Mouse (Mus musculus) MEL (cell line): Measurements from ENCODE around the gene Znrf3.

Experiments used
- CHD2 ChIP-seq: IDR thresholded peaks from 2 replicates; pipeline ENCODE4 v1.6.1; 2011; ENCODE audit warnings: low read length, improper control_type of control experiment
- CTCF ChIP-seq, 3 experiments: IDR thresholded peaks in 2 of 3; conservative IDR thresholded peaks in 1 of 3; 2 replicates each; pipeline ENCODE4 v1.5.1; 2011 to 2012; ENCODE audit warnings: low read length in 3 of 3, low read depth in 2 of 3, mild to moderate bottlenecking in 2 of 3, improper control_type of control experiment in 1 of 3, inconsistent platforms in 1 of 3, mixed read lengths in 1 of 3, moderate library complexity in 1 of 3; ENCODE audit not compliant: control insufficient read depth in 1 of 3, insufficient read depth in 1 of 3, poor library complexity in 1 of 3, severe bottlenecking in 1 of 3
- E2F4 ChIP-seq: IDR thresholded peaks from 2 replicates; pipeline ENCODE4 v1.6.1; 2011; ENCODE audit warnings: low read depth, low read length, improper control_type of control experiment, borderline replicate concordance
- ETS1 ChIP-seq: IDR thresholded peaks from 2 replicates; pipeline ENCODE4 v1.6.1; 2012; ENCODE audit warnings: low read depth, mild to moderate bottlenecking, inconsistent platforms, low read length, improper control_type of control experiment, moderate library complexity
- GABPA ChIP-seq: IDR thresholded peaks from 2 replicates; pipeline ENCODE4 v1.6.1; 2012; ENCODE audit warnings: low read depth, mild to moderate bottlenecking, inconsistent platforms, low read length, improper control_type of control experiment, moderate library complexity
- POLR2A ChIP-seq, 2 experiments: IDR thresholded peaks; 2 replicates each; pipeline ENCODE4 v1.6.1; 2011 to 2012; ENCODE audit warnings: low read length in 2 of 2, mild to moderate bottlenecking in 2 of 2, control low read depth in 1 of 2, improper control_type of control experiment in 1 of 2, low read depth in 1 of 2, moderate library complexity in 1 of 2; ENCODE audit not compliant: control insufficient read depth in 1 of 2, insufficient read depth in 1 of 2, poor library complexity in 1 of 2
- POLR2AphosphoS5 ChIP-seq: IDR thresholded peaks from 2 replicates; pipeline ENCODE4 v1.6.1; 2012; ENCODE audit warnings: low read depth, borderline replicate concordance, mild to moderate bottlenecking, inconsistent platforms, low read length, moderate library complexity, mixed read lengths
- UBTF ChIP-seq: IDR thresholded peaks from 2 replicates; pipeline ENCODE4 v1.6.1; 2012; ENCODE audit warnings: low read depth, mild to moderate bottlenecking, inconsistent platforms, low read length, improper control_type of control experiment, moderate library complexity, borderline replicate concordance; ENCODE audit not compliant: insufficient read depth
- ZC3H11A ChIP-seq: IDR thresholded peaks from 2 replicates; pipeline ENCODE4 v1.6.1; 2012; ENCODE audit warnings: low read depth, mild to moderate bottlenecking, inconsistent platforms, low read length, improper control_type of control experiment

DNA sequence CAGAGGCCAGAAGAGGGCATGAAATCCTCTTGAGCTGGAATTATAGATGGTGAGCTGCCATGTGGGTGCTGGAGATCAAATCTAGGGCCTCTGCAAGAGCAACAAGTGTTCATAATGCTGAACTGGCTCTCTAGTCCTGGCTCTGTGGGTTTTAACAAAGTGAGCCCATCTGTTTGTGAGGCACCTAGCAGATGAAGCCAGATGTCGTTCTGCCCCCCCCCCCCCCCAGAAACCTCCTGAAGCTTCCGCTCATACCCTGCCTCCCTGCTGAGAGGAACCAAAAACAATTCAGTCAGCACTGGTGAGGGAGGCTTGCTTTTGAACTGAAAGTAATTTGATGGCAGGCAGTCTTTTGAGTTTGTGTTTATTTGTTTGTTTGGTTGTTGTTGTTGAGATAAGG, 23.8 kb upstream of the Znrf3 start:
- TF ChIP-seq POLR2AphosphoS5 = no peak
- no peak for TF ChIP-seq GABPA
- TF ChIP-seq POLR2A (IDR thresholded peaks at IDR 0.05; ENCODE audit: control insufficient read depth in 1 of 2, insufficient read depth in 1 of 2, low read depth in 1 of 2, low read length in 2 of 2, poor library complexity in 1 of 2) = no peak
- no peak for TF ChIP-seq UBTF
- TF ChIP-seq CTCF (IDR thresholded peaks at IDR 0.05 in 2 of 3, conservative IDR thresholded peaks at IDR 0.05 in 1 of 3; ENCODE audit: control insufficient read depth in 1 of 3, insufficient read depth in 1 of 3, low read depth in 2 of 3, low read length in 3 of 3, poor library complexity in 1 of 3, severe bottlenecking in 1 of 3) = no peak
- TF ChIP-seq CHD2 = no peak
- TF ChIP-seq ETS1 = no peak
- TF ChIP-seq E2F4 = no peak
- no peak for TF ChIP-seq ZC3H11A
